Mouse (Mus musculus): ENCODE results near the gene Olfr1370.

DNA sequence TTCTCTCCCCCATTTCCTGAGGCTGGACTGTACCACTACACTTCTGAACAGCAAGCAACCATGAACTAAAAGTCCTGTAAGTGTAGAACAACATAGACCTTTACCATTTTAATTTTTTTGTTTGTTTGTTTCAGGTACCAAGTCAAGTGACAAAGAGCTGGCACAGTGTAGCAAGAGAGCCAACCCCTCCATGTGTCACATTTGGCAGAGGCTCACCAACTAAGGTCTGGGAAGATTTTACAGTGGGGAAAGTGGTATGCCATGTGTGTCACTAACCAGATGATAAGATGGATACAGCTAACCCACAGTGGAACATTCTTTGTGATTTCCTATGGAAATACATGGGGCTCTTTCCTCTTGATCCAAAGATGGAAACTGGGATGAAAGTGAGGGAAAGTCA lies 38.8 kb downstream of the Olfr1370 start:
- TF ChIP-seq MAX (IDR thresholded peaks at IDR 0.05; ENCODE audit: low read depth): no peak
- TF ChIP-seq MYOG (IDR thresholded peaks at IDR 0.05; ENCODE audit: control insufficient read depth in 1 of 3, insufficient read depth in 1 of 3, insufficient read length in 2 of 3, low read depth in 2 of 3): no peak
- no peak for TF ChIP-seq POLR2A (IDR thresholded peaks at IDR 0.05; ENCODE audit: insufficient read length, low read depth)
- TF ChIP-seq CEBPB (IDR thresholded peaks at IDR 0.05; ENCODE audit: insufficient read depth, poor library complexity, severe bottlenecking): no peak
- no peak for TF ChIP-seq TCF3 (IDR thresholded peaks at IDR 0.05; ENCODE audit: insufficient read length, low read depth)
- TF ChIP-seq POLR2AphosphoS2 (IDR thresholded peaks at IDR 0.05; ENCODE audit: insufficient read length, low read depth): no peak
- TF ChIP-seq SRF (IDR thresholded peaks at IDR 0.05; ENCODE audit: control insufficient read depth, insufficient read length, low read depth): no peak
- TF ChIP-seq REST (IDR thresholded peaks at IDR 0.05; ENCODE audit: insufficient read depth, insufficient read length): no peak
- TF ChIP-seq MYOD1 (IDR thresholded peaks at IDR 0.05; ENCODE audit: control insufficient read depth in 1 of 3, insufficient read length in 2 of 3, low read depth in 2 of 3): no peak
- TF ChIP-seq USF1 (IDR thresholded peaks at IDR 0.05; ENCODE audit: low read depth): no peak
- no peak for TF ChIP-seq E2F4 (IDR thresholded peaks at IDR 0.05; ENCODE audit: insufficient read depth)
- TF ChIP-seq TCF12 (IDR thresholded peaks at IDR 0.05; ENCODE audit: insufficient read depth, poor library complexity, severe bottlenecking): no peak
